Mouse (Mus musculus): ENCODE measurements around the gene Zfp655.
A peak's percentile ranks its signal among the peaks of the same experiment; 100 is the strongest.
"Not testable (repeated sequence)": the region's sequence is repeated elsewhere in the genome, so short reads cannot be mapped to it uniquely, and the experiment has no call there.

Zfp655 gene

GRCm38 (mm10) chr5:145231367-145231871, at the start of gene Zfp655:
Gene Zfp655 (plus strand): TSS chr5:145231715.
- DNase-seq (ENCODE audit: low read depth), result peak; percentile 98

- no peak for DNase-seq (ENCODE audit: low read depth)
These were observed 46.3 kb upstream of the Zfp655 start for GRCm38 (mm10) chr5:145185244-145185643.

DNA sequence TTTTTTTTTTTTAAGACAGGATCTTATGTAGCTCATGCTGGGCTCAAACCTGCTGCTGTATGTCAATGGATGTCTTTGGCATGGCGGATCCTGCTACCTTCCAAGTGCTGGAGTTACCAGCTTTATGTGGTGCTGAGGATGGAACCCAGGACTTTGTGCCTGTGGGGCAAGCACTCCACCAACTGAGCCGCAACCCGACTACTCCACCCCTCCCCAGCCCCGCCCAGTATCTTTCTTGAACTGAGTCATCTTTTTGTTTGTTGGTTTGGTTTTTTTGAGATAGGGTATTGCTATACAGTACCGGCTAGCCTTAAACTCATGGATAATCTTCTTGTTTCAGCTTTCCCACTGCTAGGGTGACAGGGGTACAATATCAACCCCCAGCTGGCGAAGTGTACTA, 42.1 kb upstream of the Zfp655 start:
- no peak for DNase-seq (ENCODE audit: low read depth)

- DNase-seq (ENCODE audit: low read depth), result no peak
These were observed 41.1 kb upstream of the Zfp655 start for GRCm38 (mm10) chr5:145190373-145190772.

- peak; percentile 84 for DNase-seq (ENCODE audit: low read depth)
These were observed 40.4 kb upstream of the Zfp655 start for GRCm38 (mm10) chr5:145190875-145191798.

DNA sequence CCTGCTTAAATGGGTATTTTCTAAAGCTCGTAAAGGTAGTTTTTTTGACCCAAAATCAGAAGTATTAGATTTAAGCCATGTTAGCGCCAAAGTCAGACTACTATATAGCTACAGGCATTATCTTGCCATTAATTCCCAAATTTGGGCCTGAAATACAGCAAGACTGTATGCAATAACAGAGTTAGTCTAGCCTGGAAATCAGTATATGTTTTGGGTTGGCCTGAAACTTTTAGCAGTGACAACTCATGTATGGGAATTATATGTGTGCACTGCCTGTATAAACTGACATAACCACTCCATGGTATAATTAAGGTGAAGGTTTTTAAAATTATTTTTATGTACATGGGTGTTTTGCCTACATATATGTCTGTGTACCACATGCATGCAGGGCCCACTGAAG, 39.6 kb upstream of the Zfp655 start, which contains the start of gene Atp5j2:
TSS of gene Atp5j2 (minus strand) at position 101 of the 400 bp plus-strand sequence.
- DNase-seq (ENCODE audit: low read depth), result no peak

DNA sequence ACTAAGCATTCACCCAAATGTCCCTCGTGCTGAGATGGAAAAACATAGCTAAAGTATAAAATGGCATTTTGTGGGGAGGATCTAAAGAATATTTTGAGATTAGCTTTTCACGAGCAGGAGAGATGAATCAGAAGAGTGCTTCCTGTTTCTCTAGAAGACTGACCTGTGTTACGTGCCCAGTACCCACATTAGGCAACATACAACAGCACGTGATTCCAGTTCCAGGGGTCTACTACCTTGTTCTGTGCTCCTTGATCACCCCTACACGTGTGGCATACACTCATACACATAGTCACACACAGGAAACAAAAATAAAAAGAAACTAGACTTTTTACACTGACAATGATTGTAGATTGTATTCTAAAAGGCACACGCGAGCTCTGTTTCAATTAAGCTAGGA, 31.1 kb upstream of the Zfp655 start:
- no peak for DNase-seq (ENCODE audit: low read depth)

GRCm38 (mm10) chr5:145201321-145201991, 30.1 kb upstream of the Zfp655 start, which contains the start of gene Zkscan14:
Gene Zkscan14 (minus strand): TSS chr5:145201868.
- peak; percentile 90 for DNase-seq (ENCODE audit: low read depth)

GRCm38 (mm10) chr5:145202446-145202845, 29.1 kb upstream of the Zfp655 start:
- no peak for DNase-seq (ENCODE audit: low read depth)

DNA sequence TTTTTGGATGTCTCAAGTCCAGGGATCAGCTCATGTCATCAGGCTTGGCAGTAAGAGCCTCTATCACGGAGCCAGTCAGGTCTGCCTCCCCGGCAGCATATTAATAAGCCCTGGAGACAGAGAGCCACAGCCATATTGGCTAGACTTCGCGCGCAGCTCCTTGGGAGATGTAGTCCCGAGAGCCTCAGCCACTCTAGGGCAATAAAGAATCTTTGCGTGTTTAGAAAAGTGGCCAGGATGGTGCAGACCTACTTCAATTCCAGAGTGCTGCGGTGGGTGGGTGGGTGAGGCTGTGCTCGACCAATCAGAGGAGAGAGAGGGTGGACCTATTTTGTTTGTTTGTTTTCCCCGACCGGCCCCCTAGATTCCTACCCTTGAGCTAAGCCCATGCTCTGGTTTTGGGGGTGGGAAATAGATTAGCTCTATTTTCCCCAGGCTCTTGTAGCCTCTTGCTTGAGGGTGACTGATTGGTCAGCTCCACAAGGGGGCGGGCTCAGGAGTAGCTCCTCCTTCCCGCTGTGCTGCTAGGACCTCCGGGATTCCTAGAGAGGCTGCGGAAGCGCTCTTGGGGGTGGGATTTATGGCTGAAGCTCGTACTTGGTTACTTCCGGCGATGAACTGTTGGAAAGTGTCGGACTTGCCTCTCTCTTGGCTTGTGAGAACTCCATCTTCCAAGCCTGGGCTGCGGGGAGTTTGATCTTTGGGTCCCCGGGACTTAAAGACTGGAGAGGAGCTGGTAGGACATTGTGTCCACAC, 27.4 kb upstream of the Zfp655 start, which contains the start of gene Zkscan5:
TSS of gene Zkscan5 (plus strand) at position 627 of the 756 bp plus-strand sequence.
- peak; percentile 97 for DNase-seq (ENCODE audit: low read depth)

GRCm38 (mm10) chr5:145205041-145205440, 26.5 kb upstream of the Zfp655 start:
- peak; percentile 26 for DNase-seq (ENCODE audit: low read depth)

- DNase-seq (ENCODE audit: low read depth), result no peak
These were observed 24.1 kb upstream of the Zfp655 start for GRCm38 (mm10) chr5:145207385-145207784.

DNA sequence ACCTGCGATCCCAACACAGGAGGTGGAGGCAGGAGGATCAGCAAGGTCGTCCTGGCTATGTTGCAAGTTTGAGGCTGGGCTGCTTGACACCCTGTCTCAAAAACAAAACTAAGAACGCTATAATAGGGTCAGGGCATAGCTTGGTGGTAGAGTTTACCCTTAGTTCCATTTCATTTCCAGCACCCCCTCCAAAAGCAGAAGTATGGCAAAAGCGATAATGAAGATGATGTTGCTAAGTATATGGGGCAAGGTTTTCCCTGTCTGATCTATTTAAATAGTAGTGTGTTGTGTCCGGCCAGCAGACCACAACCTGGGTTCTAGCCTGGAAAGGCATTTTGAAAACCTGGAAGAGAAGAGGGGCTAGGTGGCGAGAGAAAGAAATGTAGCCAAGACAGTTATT, 23.6 kb upstream of the Zfp655 start:
- DNase-seq (ENCODE audit: low read depth), result no peak

- not testable (repeated sequence) for DNase-seq (ENCODE audit: low read depth)
These were observed 23.1 kb upstream of the Zfp655 start for GRCm38 (mm10) chr5:145208391-145208790.

DNA sequence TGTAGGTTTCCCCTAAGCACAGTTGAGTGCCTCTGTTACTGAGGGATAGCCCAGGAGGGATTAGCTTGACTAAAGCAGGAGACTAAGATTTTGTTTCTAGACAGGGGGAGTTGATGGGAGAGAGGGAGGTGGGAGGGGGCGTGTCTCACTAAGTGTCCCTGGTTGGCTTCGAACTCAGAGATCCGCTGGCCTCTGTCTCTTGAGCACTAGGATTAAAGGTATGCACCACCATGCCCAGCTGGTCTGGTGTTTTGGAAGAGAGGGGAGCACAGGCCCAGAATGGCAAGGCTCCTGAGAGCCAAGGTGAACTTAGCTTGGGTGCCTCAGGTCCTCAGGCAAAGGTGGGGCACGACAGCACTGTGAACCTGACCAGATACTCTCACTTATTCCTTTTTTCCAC, 20.2 kb upstream of the Zfp655 start:
- DNase-seq (ENCODE audit: low read depth), result no peak

GRCm38 (mm10) chr5:145212216-145212615, 19.3 kb upstream of the Zfp655 start:
- no peak for DNase-seq (ENCODE audit: low read depth)

DNA sequence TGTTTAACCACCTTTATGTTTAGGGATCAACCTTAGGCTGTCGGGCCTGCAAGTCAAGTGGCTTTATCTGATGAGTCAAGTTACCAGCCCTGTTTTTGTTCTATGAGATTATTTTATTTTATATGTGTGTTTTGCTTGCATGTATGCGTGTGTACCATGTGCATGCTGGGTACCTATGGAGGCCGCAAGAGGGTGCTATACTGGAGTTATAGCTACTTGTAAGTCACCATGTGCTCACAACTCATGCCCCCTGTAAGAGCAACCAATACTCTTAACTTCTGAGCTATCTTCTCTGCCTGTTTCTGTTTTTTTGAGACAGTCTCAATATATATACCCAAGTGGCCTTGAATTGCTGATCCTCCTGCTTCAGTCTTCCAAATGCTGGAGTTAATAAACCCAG, 18.0 kb upstream of the Zfp655 start:
- no peak for DNase-seq (ENCODE audit: low read depth)

- no peak for DNase-seq (ENCODE audit: low read depth)
These were observed 16.8 kb upstream of the Zfp655 start for GRCm38 (mm10) chr5:145214679-145215078.

DNA sequence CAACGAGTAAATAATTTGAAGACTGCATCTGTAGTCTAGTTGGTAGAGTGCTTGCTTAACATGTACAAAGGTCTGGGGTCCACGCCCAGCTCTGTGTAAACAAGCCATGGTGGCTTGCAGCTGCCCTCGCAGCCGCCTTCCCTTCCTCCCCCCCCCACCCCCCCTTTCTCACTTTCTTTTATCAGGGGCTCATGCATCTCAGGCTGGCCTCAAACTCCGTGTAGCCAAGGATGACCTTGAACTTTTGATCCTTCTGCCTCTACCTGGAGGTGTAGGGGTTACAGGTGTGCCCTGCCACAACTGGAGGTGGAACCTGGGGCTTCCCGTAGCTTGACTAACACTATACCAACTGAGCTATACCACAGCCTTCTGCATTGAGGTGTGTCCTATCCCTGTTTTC, 13.8 kb upstream of the Zfp655 start:
- DNase-seq (ENCODE audit: low read depth), result no peak

- no peak for DNase-seq (ENCODE audit: low read depth)
These were observed 13.3 kb upstream of the Zfp655 start for GRCm38 (mm10) chr5:145218206-145218605.

DNA sequence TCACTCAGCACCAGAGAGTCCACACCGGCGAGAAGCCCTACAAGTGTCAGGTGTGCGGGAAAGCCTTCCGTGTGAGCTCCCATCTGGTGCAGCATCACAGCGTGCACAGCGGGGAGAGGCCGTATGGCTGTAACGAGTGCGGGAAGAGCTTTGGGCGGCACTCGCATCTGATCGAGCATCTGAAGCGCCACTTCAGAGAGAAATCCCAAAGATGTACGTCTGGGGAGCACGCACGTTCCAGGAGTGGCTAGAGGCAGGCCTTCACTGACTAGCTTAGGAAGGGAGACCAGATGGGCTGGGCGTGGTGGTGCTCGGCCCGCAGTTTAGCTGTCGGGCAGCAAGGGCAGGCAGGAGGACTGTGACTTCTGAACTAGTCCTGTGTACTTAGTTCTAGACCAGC, 12.8 kb upstream of the Zfp655 start:
- DNase-seq (ENCODE audit: low read depth), result no peak

GRCm38 (mm10) chr5:145219981-145220380, 11.5 kb upstream of the Zfp655 start:
- no peak for DNase-seq (ENCODE audit: low read depth)
